Mouse (Mus musculus) G1E (cell line): ENCODE measurements at regions not wholly inside any gene's neighbourhood (a gene's known extent, or its start where the extent isn't known, plus 50 kb on each side); places are given as distances from the start of the nearest gene placed in this dataset.

Experiments
- ATAC-seq: 2 replicates; pipeline ENCODE4 v1.8.0; 2016; ENCODE audit warnings: mild to moderate bottlenecking; ENCODE audit not compliant: insufficient number of reproducible peaks, poor library complexity, low FRiP score, severe bottlenecking; ENCODE audit errors: extremely low read depth
- DNase-seq: peaks from one replicate; pipeline ENCODE4 v3.0.0; 2012; ENCODE audit warnings: low spot score
- H3K27me3 ChIP-seq: 2 replicates; pipeline ENCODE4 v1.6.1; 2012; ENCODE audit warnings: mild to moderate bottlenecking, low read length, inconsistent platforms; ENCODE audit not compliant: insufficient read depth
- H3K36me3 ChIP-seq: replicated peaks from 2 replicates; pipeline ENCODE3; 2012; ENCODE audit warnings: mild to moderate bottlenecking, inconsistent platforms
- H3K4me1 ChIP-seq: 2 replicates; pipeline ENCODE4 v1.6.1; 2012; ENCODE audit warnings: low read depth, low read length, inconsistent platforms, mixed read lengths; ENCODE audit not compliant: insufficient read depth
- H3K4me3 ChIP-seq: 2 replicates; pipeline ENCODE4 v1.5.1; 2012; ENCODE audit warnings: low read depth, mild to moderate bottlenecking, inconsistent platforms, low read length, moderate library complexity, mixed read lengths
- H3K9me3 ChIP-seq: replicated peaks from 2 replicates; pipeline ENCODE4 v1.6.1; 2012; ENCODE audit warnings: inconsistent platforms
- CTCF ChIP-seq: IDR thresholded peaks from 2 replicates; pipeline ENCODE4 v1.5.1; 2012; ENCODE audit warnings: low read depth, low read length, inconsistent platforms, mixed read lengths
- GATA1 ChIP-seq: IDR thresholded peaks from 2 replicates; pipeline ENCODE4 v1.6.1; 2012; ENCODE audit warnings: borderline replicate concordance, low read length, inconsistent platforms, mixed read lengths
- GATA2 ChIP-seq: IDR thresholded peaks from 2 replicates; pipeline ENCODE4 v1.6.1; 2012; ENCODE audit warnings: low read depth, low read length, inconsistent platforms, borderline replicate concordance
- POLR2AphosphoS5 ChIP-seq: IDR thresholded peaks from 2 replicates; pipeline ENCODE4 v1.6.1; 2012; ENCODE audit warnings: low read depth, low read length, inconsistent platforms; ENCODE audit not compliant: insufficient replicate concordance
- TAL1 ChIP-seq: conservative IDR thresholded peaks from 2 replicates; pipeline ENCODE4 v1.6.1; 2012; ENCODE audit warnings: low read depth, low read length, inconsistent platforms, mixed read lengths

GRCm38 (mm10) chr8:115475156-115475555 lies 232.4 kb downstream of the Maf start:
- ATAC-seq = no peak
- peaks cover 69% of the 10 kb centered on the region for H3K9me3 ChIP-seq
- TF ChIP-seq TAL1 (no peak), POLR2AphosphoS5 (no peak), CTCF (no peak), GATA2 (no peak), GATA1 (no peak)
- no peaks in the 10 kb centered on the region for H3K27me3 ChIP-seq
- no peaks in the 10 kb centered on the region for H3K4me1 ChIP-seq
- H3K36me3 ChIP-seq = no peaks in the 10 kb centered on the region
- no peak overlapping the region for H3K4me3 ChIP-seq
- no peak for DNase-seq

DNA sequence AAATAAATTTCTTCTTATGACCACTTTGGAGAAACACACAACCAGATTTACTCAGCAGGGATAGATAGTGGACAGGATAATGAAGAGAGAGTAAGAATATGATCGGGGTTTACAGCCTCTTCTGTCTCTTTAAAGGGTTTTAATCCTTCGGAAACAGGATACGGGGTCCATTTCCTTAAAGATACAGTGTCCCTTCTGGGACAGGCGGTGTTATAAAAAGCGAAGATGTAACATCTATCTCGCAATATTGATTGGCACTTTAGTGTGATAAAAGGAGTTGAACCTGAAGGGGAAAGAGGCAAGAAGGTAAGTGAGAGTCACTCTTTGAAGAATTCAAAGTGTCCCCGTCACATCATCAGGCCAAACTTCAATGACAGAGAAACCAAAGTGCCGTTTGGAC lies 233.6 kb downstream of the Maf start:
- Histone ChIP-seq H3K36me3 (no peaks in the 10 kb centered on the region), H3K4me3 (no peak overlapping the region), H3K4me1 (no peaks in the 10 kb centered on the region), H3K27me3 (no peaks in the 10 kb centered on the region), H3K9me3 (peaks cover 65% of the 10 kb centered on the region)
- ATAC-seq (no peak), DNase-seq (no peak)
- no peak for TF ChIP-seq GATA1
- TF ChIP-seq CTCF = no peak
- TF ChIP-seq GATA2 = no peak
- no peak for TF ChIP-seq TAL1
- no peak for TF ChIP-seq POLR2AphosphoS5

DNA sequence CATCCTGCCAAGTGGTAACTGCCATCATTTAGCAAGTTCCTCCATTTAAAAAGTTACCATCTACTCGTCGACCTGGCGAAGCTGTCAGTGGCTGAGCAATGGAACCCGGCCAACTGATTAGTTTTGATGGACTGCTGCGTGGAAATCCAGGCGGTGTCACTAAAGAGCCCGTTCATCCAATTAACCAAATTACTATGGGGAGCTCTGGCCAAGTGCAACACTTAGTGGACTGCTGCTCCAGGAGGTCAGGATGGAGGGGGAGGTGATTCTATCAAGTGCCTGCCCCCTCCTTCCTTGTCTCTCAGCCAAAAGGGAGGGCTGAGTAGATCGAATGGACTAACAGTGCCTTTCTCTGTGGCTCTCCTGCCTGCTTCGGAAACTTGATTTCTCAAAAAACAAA lies 241.0 kb downstream of the Maf start:
- Histone ChIP-seq H3K4me1 (no peaks in the 10 kb centered on the region), H3K27me3 (no peaks in the 10 kb centered on the region), H3K4me3 (no peak overlapping the region), H3K36me3 (no peaks in the 10 kb centered on the region), H3K9me3 (peaks cover 62% of the 10 kb centered on the region)
- DNase-seq (no peak), ATAC-seq (no peak)
- TF ChIP-seq CTCF (no peak), TAL1 (no peak), GATA1 (no peak), POLR2AphosphoS5 (no peak), GATA2 (no peak)

DNA sequence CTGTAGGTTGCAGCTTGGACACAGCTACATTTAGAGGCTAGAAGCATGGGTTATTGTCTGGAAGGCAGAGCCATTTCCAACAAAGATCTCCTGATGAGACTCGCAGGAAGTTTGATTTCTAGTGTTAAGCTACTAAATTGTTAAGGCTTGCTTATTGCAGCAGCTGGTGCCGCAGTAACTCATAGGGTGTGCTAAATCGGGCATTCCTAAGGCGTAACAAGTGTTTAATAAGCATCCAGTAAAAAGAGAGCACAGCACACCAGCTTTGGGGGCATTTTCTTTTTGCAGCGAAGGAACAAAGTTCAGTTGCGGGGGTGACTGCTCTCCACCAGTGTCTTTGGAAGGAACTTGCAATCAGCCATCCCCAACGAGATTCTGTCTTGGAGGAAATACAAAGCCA lies 241.5 kb downstream of the Maf start:
- no peak overlapping the region for H3K4me3 ChIP-seq
- no peaks in the 10 kb centered on the region for H3K27me3 ChIP-seq
- no peaks in the 10 kb centered on the region for H3K4me1 ChIP-seq
- H3K36me3 ChIP-seq = no peaks in the 10 kb centered on the region
- TF ChIP-seq GATA2 (no peak), TAL1 (no peak), CTCF (no peak), GATA1 (no peak), POLR2AphosphoS5 (no peak)
- no peak for DNase-seq
- no peak for ATAC-seq
- peaks cover 63% of the 10 kb centered on the region for H3K9me3 ChIP-seq

DNA sequence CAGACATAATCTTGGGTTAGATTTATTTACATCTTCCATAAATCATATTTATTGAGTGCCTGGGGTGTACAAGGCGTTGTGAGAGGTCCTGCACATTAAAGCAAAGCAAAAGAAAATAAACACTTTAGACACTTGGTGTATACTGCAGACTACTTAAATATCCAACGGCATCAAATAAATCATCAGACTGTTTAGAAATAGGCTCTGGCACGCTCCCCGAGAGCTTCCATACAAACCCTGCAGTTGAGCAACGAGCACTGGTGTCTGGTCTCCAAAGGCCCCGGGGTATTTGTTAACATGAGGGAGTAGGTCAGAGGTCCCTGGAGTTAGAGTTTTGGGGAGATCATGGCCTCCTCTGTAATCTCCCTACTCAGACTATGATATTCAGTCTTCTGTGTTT lies 244.9 kb downstream of the Maf start:
- no peak for TF ChIP-seq TAL1
- TF ChIP-seq POLR2AphosphoS5 = no peak
- TF ChIP-seq GATA2 = no peak
- TF ChIP-seq CTCF = no peak
- no peak for TF ChIP-seq GATA1
- no peaks in the 10 kb centered on the region for H3K36me3 ChIP-seq
- ATAC-seq = no peak

DNA sequence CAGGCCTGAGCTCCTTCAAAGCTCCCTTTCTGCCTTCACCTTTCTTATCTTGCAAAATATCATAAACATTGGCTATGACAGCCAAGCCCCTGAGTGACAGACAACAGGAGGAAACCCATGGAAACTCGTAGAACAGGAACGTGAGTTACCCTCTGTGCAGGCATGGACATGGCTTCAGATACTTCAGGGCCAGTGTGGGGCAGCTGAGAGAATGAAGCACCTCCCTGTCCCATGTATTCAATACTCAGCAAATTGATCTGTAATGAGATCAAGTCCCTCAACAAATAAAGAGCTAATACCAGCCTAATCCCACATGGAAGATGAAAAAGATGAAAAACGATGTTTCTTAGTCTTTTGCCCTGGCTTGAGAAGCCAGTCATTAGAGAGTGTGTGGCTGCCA lies 249.5 kb downstream of the Maf start:
- H3K4me3 ChIP-seq = no peak overlapping the region

More for the DNA sequence above, 244.9 kb downstream of the Maf start:
- H3K4me3 ChIP-seq = no peak overlapping the region
- DNase-seq = no peak
- H3K9me3 ChIP-seq = peaks cover 75% of the 10 kb centered on the region
- no peaks in the 10 kb centered on the region for H3K27me3 ChIP-seq
- H3K4me1 ChIP-seq = no peaks in the 10 kb centered on the region

DNA sequence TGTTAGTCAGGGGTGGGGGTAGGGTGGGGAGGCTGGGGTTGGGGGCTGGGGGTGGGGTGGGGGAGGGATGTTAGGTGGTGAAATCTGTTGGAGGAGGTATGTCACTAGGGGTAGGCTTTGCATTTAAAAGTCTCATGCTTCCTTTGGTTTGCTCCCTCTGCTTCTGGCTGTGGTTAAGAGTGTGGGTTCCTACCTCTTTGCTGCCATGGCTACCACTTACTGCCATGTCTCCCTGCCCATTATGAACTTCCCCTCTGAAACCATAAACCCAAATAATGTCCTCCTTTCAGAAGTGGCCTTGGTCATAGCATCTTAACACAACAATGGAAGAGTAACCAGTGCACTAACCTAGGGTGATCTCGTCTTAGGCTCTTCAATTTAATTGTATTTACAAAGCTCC lies 256.8 kb downstream of the Maf start:
- ATAC-seq = no peak
- no peak for TF ChIP-seq POLR2AphosphoS5
- no peak for TF ChIP-seq GATA1
- no peak for TF ChIP-seq GATA2
- TF ChIP-seq TAL1 = no peak
- TF ChIP-seq CTCF = no peak

More for the DNA sequence above, 249.5 kb downstream of the Maf start:
- DNase-seq (no peak), ATAC-seq (no peak)
- Histone ChIP-seq H3K36me3 (no peaks in the 10 kb centered on the region), H3K27me3 (no peaks in the 10 kb centered on the region), H3K4me1 (no peaks in the 10 kb centered on the region), H3K9me3 (peaks cover 55% of the 10 kb centered on the region)
- TF ChIP-seq POLR2AphosphoS5 (no peak), TAL1 (no peak), GATA1 (no peak), CTCF (no peak), GATA2 (no peak)

More for the DNA sequence above, 256.8 kb downstream of the Maf start:
- H3K4me1 ChIP-seq = no peaks in the 10 kb centered on the region
- peaks cover 54% of the 10 kb centered on the region for H3K9me3 ChIP-seq
- no peak for DNase-seq
- H3K36me3 ChIP-seq = no peaks in the 10 kb centered on the region
- H3K27me3 ChIP-seq = no peaks in the 10 kb centered on the region
- H3K4me3 ChIP-seq = no peak overlapping the region
